Mouse (Mus musculus) kidney, postnatal 36 days (tissue): ENCODE measurements around the gene Pde4d.

Source experiments
- DNase-seq, 2 experiments: peaks; one replicate each; pipeline ENCODE4 v3.0.0; 2021 to 2022; ENCODE audit warnings: mixed read lengths in 2 of 2

Pde4d gene

DNA sequence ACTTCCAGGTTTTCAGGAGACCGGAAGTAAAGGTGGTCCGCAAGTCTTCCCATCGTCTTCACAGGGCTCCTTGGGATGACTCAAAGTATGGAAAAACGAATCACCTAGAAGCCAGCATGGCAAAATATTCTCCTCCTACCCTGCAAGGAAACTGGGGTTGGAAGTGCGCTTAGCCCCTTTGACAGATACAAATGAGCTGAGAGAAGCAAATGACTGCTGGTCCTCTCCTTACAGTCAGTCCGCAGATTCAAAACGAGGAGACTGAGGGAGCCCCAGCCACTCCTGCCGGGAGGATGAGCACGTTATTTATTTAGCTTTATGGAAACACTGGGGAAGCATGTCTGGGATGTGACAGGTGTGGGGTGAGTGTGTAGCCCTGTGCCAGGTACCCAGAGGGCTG, 1344.2 kb downstream of the Pde4d start:
- DNase-seq: no peak

DNA sequence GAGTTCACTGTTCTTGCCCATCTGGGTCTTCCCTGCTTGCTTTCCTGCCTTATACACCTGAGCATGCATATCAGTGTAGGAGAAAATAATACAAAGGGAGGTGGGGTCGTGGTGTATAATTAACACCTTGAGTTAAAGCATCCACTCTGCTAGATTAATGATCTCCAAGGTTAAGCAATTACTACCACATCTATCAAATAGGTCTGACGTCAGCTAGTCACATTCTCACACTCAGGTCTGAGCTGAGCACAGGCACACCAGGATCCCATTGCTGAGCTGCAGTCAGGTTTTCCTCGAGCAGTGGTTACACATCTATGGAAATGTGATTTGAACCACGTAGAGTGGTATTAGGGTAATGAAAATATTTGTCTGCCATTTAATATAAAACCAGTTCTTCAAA, 1348.9 kb downstream of the Pde4d start:
- peak in 1 of 2 experiments; percentile 42 for DNase-seq

DNA sequence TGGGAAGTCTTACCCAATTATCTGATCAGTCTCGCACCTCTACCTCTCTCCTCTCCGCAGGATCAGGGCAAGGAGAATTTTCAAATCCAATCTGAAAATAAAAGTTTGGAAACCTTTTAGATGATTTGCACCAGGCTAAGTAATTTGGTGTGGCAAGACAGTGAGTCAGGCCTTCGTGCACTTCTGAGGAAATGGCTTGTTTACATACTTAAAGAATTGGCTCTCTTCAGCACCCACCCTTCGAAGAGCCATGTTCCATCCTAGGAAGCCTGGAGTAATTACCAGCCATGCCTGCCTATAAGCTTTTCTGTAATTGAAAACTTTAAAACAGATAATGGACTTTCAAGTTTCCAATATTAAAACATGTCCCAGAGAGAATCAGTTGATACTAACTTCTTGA, 1352.5 kb downstream of the Pde4d start:
- no peak for DNase-seq

DNA sequence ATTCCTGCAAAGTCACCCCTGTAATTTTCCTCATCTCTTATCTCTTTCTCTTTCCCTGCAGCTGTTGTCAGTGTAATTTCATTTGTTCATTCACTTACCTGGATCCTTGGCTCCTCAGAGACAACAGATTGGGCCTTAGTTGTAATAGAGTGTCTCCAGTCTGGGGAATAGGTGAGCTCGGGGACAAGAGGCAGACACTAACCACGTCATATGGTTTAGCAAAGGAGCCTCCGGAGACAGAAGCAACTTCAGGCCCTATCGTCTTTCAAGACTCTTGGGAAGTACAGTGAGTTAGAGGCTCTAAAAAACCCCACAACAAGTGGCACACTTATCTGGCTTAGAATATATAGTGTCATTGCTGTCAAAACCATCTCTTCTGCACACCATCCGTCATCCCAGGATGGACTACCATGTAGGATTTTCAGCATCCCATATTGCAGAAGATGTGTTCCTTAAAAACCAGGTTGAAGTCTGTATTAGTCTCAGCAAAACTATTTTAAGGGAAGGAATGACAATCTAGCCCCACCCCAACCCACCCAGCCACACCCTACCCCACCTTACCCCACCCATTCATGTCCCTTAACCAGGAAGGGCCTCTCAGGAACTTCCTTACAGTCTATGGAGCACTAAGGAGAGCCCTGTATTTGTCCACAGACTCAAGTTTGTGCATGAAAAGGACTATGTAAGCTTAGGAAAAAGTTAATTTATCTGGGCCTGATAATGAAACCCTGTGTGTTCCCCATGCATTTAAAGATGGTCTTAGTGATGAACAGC, 1356.6 kb downstream of the Pde4d start:
- no peak for DNase-seq

DNA sequence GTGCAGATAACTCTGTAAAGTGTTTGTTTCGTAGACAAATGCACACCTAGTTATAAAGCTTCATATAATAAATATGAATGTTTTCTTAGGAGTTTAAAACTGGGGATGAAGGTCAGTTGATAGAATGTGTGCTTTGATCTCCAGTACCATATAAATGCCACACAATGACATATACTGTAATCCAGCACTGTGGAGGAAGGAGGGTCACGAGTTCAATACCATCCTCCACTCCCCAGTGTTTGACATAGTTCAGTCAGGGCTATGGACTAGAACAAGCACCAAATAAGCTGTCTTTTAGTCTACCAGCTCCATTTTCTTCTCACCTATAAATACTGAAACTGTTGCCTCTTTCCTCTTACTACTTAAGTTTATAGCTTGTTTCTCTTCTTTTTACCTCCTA, 1357.3 kb downstream of the Pde4d start:
- no peak for DNase-seq

DNA sequence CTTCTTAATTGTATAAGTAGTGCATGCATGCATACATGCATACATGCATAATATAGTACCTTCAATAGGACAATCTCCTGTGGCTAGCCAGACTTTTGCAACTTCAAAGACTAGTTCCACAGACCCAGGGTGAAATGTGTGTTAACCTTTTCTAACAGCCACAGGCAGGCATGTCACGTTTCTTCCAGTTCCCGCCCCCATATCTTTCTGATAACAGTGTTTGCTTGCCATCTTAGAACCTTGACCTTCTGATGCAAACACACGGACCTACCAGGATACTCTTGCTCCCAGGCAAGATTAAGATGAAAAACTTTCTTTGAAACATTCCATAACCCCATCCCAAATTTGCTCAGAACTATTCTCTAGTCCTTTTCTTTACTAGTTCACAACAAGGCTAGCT, 1357.7 kb downstream of the Pde4d start:
- no peak for DNase-seq

DNA sequence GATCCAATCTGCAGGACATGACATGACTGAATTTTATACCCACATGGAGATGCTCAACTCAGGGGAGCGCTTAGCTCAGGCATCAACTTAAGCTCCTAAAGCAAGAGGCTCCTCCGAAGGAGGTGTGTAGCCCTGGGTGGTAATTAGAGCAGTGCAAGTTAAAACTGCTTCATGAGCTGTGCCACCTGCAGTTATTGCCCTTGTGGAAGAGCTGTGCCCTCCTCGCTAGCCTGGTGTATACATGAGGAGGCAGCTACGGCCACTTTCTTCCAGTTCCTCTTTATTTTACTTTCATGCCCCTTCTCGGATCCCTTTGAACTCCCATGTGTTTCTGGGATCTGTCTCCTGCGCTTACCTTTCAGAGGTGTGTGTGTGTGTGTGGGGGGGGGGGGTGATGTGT, 1358.3 kb downstream of the Pde4d start:
- DNase-seq: no peak

DNA sequence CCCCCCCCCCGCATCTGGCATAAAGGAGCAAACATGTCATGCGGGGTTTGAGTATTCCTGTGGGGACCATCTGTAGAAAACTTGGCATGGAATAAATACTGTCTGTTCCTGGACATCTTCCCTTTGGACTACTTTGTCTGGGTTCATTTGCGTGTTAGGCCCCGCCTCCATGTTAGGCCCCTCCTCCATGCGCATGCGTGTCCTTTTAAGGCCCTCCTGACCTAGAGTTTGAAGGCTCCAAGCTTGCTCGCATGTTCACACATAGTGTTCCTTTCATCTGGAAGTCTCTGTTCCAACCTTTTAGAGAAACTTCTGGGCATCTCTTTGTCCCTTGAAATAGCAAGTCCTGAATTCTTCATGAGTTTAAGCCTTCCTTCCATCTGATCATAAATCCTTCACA, 1359.2 kb downstream of the Pde4d start:
- DNase-seq: no peak

DNA sequence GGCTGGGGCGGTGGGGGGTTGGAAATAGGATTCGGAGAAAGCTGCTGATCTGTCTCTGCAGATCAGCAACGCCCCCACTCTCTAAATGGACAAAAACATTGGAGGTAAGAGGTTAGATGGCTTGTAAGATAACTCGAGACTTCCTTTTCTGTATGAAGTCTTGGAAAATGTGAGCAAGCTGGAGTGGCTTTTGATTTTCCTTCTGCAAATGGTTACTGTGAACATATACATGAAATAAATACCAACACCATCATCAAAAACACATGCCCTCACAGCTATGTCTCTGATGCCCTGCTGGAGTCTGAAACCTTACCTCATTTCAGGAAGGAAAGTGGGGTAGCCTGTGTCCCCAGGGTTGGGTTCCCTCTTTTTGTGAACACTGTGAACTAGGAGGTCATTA, 1359.9 kb downstream of the Pde4d start:
- no peak for DNase-seq

DNA sequence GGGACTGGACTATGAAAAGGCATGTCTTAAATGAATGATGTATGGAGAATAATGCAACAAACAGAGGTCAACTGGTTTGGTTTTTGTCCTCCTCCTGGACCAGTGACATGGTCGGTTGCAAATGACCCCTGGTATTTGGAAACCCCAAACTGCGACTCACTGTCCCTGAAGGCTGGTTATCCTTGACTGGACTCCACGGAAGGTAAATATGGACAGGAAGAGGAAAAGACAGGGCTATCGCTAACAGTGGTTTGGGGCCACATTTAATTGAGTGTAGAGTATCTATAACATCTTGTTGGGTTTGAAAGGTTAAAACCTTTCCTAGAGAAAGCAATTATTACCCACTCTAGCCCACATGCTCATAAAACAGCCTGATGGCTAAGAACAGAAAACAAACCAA, 1364.2 kb downstream of the Pde4d start:
- no peak for DNase-seq

DNA sequence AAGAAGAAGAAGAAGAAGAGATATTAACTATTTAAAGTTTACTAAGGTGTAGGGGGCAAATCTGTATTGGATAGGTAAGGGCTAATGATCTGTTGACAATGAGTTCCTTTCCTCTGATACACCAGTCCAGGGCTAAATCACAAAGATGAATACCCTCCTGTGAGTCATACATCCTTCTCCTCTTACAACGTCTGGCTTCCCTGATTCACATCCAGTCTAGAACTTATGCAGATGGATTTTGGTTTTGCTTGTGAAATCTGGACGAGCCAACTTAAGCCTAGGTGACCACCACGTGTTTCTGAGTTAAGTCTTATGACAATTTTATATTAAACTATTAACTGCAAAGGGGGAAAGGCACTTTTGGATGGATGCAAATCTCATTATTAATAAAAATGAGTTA, 1369.3 kb downstream of the Pde4d start:
- no peak for DNase-seq

DNA sequence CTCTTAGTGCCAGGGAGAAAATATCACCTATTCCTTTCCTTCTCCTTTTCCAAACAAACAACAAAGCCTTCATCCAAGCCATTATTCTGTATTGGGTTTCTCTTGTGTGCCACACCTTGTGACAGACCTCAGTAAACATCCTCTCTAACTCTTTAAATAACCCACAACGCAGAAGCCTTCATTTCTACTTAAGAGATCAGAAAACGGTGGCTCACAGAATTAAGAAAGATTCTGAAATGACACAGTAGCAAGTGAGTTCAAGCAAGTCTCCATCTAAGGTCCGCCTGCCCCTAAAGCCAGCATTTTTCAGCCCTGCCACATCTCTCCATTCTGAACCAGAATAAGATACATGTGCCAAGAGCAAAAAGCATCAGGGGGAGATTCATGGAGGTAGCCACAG, 1370.4 kb downstream of the Pde4d start:
- DNase-seq: no peak

DNA sequence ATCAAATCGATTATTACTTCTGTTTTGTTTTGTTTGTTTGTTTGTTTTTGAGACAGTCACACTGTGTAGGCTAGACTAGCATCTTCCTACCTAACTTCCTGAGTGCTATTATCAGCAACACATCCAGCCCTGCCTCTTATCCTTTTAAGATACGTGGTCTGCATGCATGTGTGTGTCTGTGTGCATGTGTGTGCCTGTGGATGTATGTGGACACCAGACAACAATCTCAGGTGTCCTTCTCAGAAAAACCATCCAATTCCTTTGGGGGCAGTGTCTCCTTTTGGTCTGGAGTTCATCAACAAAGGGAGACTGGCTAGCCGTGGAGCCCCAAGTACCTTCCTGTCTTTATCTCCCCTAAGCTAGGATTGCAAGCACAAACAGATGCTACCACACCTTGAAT, 1371.1 kb downstream of the Pde4d start:
- DNase-seq: no peak

DNA sequence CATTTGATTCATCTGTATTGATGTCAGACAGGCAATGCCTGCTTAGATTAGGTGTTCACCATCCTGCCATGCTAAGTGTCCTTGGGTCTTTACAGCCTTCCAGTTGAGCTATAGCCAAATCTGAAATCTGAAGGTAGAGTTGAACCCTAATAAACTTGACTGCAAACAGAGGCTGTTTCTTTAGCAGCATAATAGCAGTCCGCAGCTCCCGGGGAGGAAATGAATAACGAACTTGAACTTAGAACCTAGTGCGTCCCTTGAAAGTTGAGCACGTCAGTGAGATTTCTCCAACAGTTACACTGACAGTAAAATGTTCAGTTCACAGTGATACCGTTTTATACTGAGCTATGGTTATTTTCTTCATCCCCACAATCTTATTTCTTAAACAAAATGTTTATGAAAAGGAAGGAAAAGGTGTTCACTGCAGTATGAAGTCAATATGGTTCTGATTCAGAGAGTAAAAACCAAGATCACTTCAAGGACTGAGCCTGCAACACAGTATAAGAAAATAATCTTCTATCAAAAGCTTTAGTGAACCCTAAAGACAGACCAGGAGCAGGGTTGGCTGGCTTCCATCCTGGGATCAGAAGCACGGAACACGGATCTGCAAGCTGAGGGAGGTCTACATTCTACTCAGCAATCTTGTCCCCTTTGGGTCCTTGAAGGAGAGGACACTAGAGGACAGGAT, 1372.1 kb downstream of the Pde4d start:
- DNase-seq: peak; percentile 39 to 46

DNA sequence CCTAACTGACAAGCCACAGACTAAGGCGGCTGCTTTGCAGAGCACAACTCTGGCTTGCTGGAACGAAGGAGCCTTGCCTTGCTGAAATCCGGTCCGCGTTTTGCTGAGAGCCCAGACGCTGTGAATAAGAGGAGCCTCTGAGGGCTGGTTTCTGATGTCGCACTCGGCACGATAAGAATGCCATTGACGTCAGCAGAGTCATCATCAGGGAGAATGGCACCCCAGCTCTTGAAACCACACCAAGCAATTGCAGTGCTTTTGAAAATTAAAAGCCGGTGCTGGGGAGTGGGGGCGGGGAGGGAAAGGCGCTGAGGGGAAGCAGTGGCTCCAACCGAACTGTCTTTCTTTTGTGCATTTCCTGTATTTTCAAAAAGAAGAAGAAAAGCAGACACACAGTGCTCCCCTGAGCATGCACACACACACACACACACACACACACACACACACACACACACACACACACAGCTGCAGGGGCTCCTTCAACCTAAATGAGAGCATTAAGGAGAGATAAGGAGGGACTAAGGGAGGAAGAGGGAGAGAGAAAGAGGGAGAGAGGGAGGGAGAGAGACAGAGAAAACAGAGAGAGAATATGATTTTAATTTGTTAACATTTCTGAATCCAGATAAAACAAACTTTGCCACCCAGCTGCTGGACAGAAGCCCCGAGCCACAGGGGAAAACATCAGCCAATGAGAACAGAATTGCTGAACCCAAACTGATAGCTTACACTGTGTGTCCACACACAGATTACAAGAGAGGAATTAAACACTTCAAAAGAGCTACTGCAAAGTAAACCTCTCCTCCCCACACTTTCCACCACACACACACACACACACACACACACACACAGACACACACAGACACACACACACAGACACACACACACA, 1372.9 kb downstream of the Pde4d start:
- peak; percentile 93 to 95 for DNase-seq

DNA sequence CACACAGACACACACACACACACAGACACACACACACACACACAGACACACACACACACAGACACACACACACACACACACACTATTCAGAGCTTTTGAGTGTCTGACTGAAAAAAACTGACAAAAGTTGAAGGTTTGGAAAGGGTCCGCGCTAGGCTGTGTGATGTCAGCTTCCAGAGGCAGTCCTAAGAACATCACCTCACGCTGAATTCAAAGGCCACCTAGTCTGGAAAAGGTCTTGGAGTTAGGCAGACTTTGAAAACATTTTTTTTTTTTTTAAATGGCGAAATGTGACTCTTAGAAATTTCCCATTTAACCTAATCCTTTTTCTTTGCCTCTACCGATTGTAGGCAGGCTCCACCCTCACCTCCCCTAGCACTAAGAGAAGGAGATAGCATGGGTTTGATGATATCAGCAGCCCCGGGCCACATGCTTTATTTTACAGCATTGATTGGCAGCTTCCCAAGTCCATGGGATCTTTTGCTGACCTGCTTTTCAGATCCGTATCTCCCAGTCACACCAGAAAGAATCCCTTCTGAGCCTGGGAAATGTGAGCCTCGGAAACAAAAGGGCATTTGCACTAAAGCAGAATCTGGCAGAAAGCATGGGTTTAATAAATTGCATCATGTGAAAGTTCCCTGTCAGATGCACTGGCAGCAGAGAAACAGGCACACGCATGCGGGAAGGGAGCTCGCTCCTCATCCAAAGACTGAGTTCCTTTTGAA, 1373.7 kb downstream of the Pde4d start:
- peak; percentile 33 to 45 for DNase-seq

DNA sequence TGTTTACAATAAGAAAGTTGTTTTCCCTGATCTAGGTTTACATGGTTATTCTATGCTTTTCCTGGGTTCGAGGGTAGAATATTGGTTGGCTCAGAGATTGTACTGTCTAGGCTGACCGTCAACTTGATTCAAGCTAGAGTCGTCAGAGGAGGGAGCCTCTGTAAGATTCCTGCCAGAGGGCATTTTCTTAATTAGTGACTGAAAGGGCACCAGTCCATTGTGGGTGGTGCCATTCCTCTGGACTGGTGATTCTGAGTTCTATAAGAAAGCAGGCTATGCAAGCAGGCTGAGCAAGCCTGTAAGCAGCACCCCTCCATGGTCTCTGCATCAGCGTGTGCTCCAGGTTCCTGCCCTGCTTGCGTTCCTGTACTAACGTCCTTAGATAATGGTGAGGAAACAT, 1376.1 kb downstream of the Pde4d start:
- peak; percentile 54 to 56 for DNase-seq

DNA sequence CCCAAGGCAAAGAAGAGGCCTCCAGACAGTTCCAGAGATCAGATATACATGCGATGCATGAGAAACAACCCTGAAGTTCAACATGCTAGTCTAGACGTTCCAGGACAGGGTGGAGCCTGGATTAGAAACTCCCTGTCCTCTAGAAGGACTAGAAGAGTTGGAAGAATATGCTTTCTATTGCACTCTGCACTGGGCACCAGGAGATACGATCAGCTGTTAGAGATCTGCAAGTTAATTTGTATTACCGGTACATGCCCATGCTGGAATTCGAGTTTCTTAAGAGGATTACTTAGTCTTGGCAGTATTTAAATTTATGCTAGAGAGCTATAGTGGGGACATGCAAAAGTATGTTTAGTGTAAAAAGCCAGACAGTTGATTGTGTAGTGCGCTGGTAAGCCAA, 1377.6 kb downstream of the Pde4d start:
- DNase-seq: no peak

DNA sequence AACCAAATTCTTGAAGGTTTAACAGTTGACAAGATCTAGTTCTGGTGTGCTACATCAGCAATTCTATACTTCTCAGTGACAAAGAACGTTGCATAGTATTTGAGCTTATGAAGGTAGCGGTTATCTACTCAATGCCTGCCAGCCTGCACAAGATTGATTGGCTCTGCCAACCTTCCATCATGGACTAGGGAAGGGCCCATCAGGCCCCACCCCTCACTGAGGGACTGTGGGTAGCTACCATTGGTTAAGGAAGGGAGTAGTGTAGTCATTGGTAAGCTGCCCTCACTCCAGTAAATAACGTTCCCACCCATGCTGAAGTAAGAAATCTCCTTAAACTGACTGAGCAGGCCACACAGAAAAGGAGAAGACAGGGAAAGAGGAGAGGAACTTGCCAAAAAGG, 1378.2 kb downstream of the Pde4d start:
- DNase-seq: no peak

DNA sequence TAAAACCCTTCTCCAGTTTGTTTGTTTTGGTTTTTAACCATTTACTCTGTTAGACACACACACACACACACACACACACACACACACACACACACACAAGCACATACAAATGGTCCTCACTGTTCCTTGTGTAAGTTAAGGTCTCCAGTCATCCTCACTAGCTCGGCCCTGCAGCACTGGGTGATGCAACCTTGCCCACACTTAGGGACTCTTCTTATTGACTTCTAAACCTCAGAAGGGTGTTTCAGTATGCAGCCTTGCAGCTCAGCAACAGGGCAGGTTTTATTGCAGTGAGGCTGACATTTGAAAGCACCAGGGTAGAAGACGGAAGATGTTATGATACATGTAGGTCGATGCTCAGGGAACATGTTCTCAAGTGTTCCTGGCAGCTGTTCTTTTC, 1379.7 kb downstream of the Pde4d start:
- no peak for DNase-seq

DNA sequence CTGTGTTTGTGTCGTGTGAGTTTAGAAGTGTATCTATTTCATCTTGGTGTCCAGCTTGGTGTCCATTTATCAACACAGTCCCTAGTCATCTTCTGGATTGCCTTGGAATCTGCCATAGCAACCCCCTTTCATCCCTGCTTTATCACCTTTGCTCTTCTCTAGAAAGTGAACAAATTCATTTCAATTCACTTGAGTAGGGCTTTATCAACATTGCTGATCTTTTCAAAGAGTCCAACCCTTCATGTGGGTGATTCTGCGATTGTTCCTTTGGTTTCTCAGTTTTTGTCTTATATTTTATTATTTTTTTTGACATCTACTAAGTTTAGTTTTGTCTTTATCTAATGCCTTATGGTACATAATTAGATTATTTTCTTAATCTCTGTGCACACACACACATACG, 1385.2 kb downstream of the Pde4d start:
- DNase-seq: no peak

DNA sequence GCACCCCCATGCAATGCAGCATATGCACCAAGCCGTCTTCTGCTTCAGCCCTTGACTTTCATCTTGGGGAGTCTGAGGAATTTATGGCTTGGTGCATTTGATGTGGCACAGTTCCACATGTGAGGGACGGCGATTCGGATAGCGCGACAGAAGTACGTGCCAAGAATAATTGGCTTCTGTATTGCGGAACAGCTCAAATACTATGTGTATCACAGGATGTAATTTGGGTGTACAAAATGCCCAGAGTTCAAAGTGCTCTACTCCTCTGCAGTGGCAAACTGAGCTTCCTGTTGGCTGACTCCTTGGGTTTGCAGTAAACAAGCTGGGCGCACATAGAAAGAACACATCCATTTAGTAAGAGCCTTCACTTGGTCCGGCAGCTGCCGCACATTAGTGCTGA, 1387.7 kb downstream of the Pde4d start:
- peak; percentile 9 to 32 for DNase-seq

DNA sequence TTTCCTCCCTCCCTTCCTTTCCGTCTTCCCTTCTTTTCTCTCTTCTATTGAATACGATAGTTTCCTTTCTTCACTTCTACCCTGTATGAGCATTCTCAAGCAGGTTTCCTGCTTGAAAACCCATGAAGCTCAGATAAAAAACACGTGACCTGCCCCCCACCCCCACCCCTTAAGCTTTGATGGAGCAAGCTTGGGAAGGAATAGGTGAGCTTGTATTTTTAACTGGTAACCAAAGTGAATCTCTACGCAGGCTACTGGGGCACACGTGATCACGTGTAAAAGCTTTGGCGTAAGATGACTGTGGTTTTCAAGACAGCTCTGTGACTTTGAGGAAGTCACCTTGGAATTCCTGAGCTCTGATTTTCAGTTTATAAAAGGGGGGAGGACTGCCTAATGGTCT, 1388.2 kb downstream of the Pde4d start:
- DNase-seq: no peak
